Mouse (Mus musculus) neural tube, embryonic 11.5 days (tissue): ENCODE results near the gene Ear10. TPM values are rescaled to one million over a fixed set of nuclear protein-coding genes. Genes with fewer than 3 reads are reported as not detected.
"Not testable (repeated sequence)": the region's sequence is repeated elsewhere in the genome, so short reads cannot be mapped to it uniquely, and the experiment has no call there.

Experiments used
- ATAC-seq: fragments of 200-750 bp; cut with Nextera tagmentation; 2 replicates; pipeline ENCODE4 v1.8.0; 2017; ENCODE audit warnings: moderate number of reproducible peaks, mild to moderate bottlenecking, moderate TSS enrichment, moderate library complexity; ENCODE audit not compliant: insufficient read depth, low FRiP score, low TSS enrichment
- DNase-seq: peaks from one replicate; pipeline ENCODE4 v3.0.0-alpha.2; 2015; ENCODE audit warnings: low spot score
- H3K27ac ChIP-seq: fragments of 300-500 bp; sonication (generic); 2 replicates; pipeline ENCODE4 v1.5.1; 2014; ENCODE audit warnings: low read depth, mild to moderate bottlenecking, low read length
- H3K27me3 ChIP-seq: fragments of 300-500 bp; sonication (generic); 2 replicates; pipeline ENCODE4 v1.6.1; 2014; ENCODE audit warnings: mild to moderate bottlenecking, low read length, mixed read lengths; ENCODE audit not compliant: control insufficient read depth, insufficient read depth
- H3K36me3 ChIP-seq: fragments of 300-500 bp; sonication (generic); 2 replicates; pipeline ENCODE4 v1.6.1; 2014; ENCODE audit warnings: mild to moderate bottlenecking, low read length, moderate library complexity, mixed read lengths; ENCODE audit not compliant: control insufficient read depth, insufficient read depth
- H3K4me1 ChIP-seq: fragments of 300-500 bp; sonication (generic); 2 replicates; pipeline ENCODE4 v1.6.1; 2014; ENCODE audit warnings: low read length, mixed read lengths; ENCODE audit not compliant: control insufficient read depth, insufficient read depth
- H3K4me2 ChIP-seq: fragments of 300-500 bp; sonication (generic); 2 replicates; pipeline ENCODE4 v1.6.1; 2014; ENCODE audit warnings: low read depth, mild to moderate bottlenecking, moderate library complexity
- H3K4me3 ChIP-seq: fragments of 300-500 bp; sonication (generic); 2 replicates; pipeline ENCODE4 v1.5.1; 2014; ENCODE audit warnings: low read depth, low read length
- H3K9ac ChIP-seq: fragments of 300-500 bp; sonication (generic); 2 replicates; pipeline ENCODE4 v1.6.1; 2014; ENCODE audit warnings: mild to moderate bottlenecking, low read length
- H3K9me3 ChIP-seq: fragments of 300-500 bp; sonication (generic); 2 replicates; pipeline ENCODE4 v1.6.1; 2016; ENCODE audit warnings: low read length; ENCODE audit not compliant: control insufficient read depth
- WGBS: fragments of 180-500 bp; shearing (Covaris S2); extraction: QIAGEN DNeasy Blood & Tissue Kit; methylation state at CpG from one replicate; pipeline ENCODE4 v1.1.7; 2014; 5-methylcytosine and 5-hydroxymethylcytosine counted together
- polyA plus RNA-seq: library from polyadenylated mRNA; unstranded; fragments of >200 nt; fragmentation: Nextera tagmentation; extraction: Ambion mirVana; gene quantifications from 2 replicates; pipeline ENCODE4 v1.2.1, GENCODE M21; 2014

Gene Ear10
- not detected in 2 replicates for polyA plus RNA-seq

DNA sequence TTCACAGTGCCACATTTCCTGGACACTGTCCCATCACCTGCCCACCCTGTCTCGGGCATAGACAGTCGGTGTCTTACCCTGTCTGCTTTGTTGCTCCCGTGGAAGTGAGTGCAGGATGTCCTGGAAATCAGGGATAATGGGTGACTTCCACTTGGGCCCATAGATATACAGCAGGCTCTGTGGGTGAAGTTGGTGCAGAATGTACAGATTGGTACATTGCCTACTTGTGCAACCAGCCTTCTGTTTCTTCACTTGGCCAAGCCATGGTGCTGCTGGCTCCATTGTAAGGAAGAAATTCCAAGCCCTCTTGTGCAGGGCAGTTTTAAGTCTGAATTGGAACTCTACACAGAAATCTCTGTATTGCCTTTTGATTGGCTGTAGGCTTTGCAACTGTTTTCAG lies at the start of gene Ear10:
TSS of gene Ear10 (minus strand) at position 101 of the 400 bp plus-strand sequence.
- WGBS: 87% methylated on average over 3 of the region's 3 CpGs
- H3K27me3 ChIP-seq, H3K4me1 ChIP-seq, H3K27ac ChIP-seq, H3K4me2 ChIP-seq, H3K4me3 ChIP-seq, DNase-seq, ATAC-seq, H3K9me3 ChIP-seq, H3K36me3 ChIP-seq, H3K9ac ChIP-seq: not testable (repeated sequence)

GRCm38 (mm10) chr14:43956769-43957168 lies 33.4 kb upstream of the Ear10 start, which contains the start of gene Ang5:
TSS of gene Ang5 (plus strand) at chr14:43957069.
- not testable (repeated sequence) for H3K9me3 ChIP-seq, H3K9ac ChIP-seq, ATAC-seq, H3K27me3 ChIP-seq, H3K4me3 ChIP-seq, DNase-seq, H3K27ac ChIP-seq, H3K36me3 ChIP-seq, H3K4me2 ChIP-seq, H3K4me1 ChIP-seq
- no CpG with 5 or more reads among the region's 2 CpGs for WGBS

DNA sequence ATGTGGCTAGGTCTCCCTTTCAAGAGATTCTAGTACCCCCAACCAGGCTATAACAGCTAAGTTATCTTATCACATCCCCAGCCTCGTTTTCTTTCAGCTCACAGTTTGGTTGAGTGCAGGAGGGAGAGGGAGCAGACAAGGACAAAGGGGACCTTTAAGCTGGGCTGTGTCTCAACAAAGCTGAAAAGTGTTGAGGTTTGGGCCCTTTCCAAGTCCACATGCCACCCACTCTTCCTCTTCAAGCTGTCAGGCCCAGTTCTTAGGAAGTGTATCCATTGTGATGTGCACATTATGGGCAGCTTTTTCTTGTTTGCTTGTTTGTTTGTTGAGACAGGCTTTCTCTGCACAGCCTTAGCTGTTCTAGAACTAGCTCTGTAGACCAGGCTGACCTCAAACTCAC lies 31.7 kb upstream of the Ear10 start:
- H3K4me3 ChIP-seq, H3K27me3 ChIP-seq: not testable (repeated sequence)

GRCm38 (mm10) chr14:43953382-43953781 lies 30.0 kb upstream of the Ear10 start:
- not testable (repeated sequence) for H3K27me3 ChIP-seq, DNase-seq, H3K4me1 ChIP-seq, H3K9ac ChIP-seq, H3K4me3 ChIP-seq, H3K36me3 ChIP-seq, H3K27ac ChIP-seq, ATAC-seq, H3K9me3 ChIP-seq, H3K4me2 ChIP-seq
- 85% methylated on average over 1 of the region's 2 CpGs for WGBS

More for the DNA sequence above, 31.7 kb upstream of the Ear10 start:
- H3K27ac ChIP-seq, H3K4me1 ChIP-seq, DNase-seq, H3K9me3 ChIP-seq, H3K36me3 ChIP-seq, H3K4me2 ChIP-seq, ATAC-seq, H3K9ac ChIP-seq: not testable (repeated sequence)
- WGBS: no CpG with 5 or more reads among the region's 1 CpGs

GRCm38 (mm10) chr14:43933399-43933798 lies 10.0 kb upstream of the Ear10 start:
- not testable (repeated sequence) for H3K9me3 ChIP-seq

GRCm38 (mm10) chr14:43932991-43933390 lies 9.6 kb upstream of the Ear10 start:
- not testable (repeated sequence) for H3K4me3 ChIP-seq, H3K27me3 ChIP-seq, H3K4me1 ChIP-seq, H3K9ac ChIP-seq, H3K9me3 ChIP-seq, H3K4me2 ChIP-seq, H3K36me3 ChIP-seq, ATAC-seq, H3K27ac ChIP-seq
- WGBS: 16% methylated on average over 8 of the region's 8 CpGs
- peak; percentile 51 for DNase-seq

More at GRCm38 (mm10) chr14:43933399-43933798, 10.0 kb upstream of the Ear10 start:
- not testable (repeated sequence) for H3K4me3 ChIP-seq, H3K4me1 ChIP-seq, DNase-seq, H3K27ac ChIP-seq, ATAC-seq, H3K4me2 ChIP-seq, H3K27me3 ChIP-seq, H3K36me3 ChIP-seq, H3K9ac ChIP-seq
- 56% methylated on average over 5 of the region's 5 CpGs for WGBS

DNA sequence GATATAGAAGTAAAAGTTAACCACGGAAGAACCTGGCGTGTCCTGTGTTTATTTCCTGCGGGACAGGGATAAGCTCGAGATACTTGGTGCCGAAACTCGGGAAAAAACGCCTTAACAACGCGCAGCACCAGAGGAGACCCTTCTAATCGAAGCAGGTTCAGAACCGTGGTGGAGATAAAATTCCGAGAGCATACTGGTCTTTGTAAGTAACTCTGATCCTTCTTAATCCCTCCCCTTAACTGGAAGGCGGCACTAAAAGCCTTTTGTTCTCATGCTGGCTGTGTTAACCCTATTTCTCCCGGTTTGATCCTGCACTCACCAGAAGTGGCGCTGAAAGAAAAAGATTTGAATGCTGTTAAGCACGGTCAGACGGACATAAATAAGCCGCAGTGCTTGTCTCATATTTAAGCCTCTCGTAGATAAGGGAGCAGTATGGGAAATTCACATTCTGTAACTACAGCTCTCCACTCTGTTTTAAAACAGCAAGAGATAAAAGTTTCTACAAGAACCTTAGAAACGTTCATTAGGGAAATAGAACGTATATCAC lies 2.1 kb upstream of the Ear10 start:
- H3K36me3 ChIP-seq, H3K4me1 ChIP-seq, H3K9me3 ChIP-seq, H3K27me3 ChIP-seq: not testable (repeated sequence)
- peak; percentile 88 for ATAC-seq
- H3K27ac ChIP-seq: 0 out of 2 replicates have a peak overlapping the region, but pooled peaks have one; percentile 49
- peak overlapping the region; percentile 36 for H3K4me3 ChIP-seq
- 4% methylated on average over 21 of the region's 21 CpGs for WGBS
- H3K4me2 ChIP-seq: peak overlapping the region; percentile 29
- peak; percentile 58 for DNase-seq
- peak overlapping the region; percentile 68 for H3K9ac ChIP-seq

DNA sequence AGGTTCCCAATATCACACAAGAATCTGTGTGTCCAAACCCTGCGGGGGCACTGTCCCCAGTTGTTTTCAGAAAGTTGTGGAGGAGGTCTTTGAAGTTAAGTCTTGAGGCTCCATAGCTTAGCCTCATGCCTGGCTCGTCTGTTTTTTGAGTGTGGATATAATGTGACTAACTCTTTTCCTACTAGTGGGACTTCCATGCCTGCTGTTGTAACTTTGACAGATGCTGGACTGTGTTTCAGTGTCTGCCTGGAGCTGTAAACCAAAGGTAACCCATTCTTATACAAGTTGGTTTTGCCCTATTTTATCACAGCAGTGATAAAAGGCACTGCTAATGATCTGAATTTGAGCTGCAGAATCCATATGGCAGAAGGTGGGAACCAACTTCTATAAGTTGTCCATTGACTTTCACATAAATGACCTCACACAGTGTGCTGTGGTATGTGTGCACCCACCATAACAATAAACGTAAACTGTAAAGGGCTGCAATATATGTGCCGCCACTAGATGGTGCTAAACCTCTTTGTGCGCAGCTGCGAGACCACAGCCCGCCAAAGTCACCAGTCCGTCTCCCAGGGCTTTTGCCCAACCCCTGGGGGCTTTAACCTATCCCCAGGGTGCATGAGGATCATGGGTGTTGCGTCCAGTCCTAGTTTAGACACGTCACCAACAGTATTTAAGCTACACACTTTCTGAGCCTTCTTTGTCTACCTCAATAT lies 1.5 kb upstream of the Ear10 start, which contains the start of gene Gm8113:
TSS of gene Gm8113 (plus strand) at position 703 of the 716 bp plus-strand sequence.
- ATAC-seq (peak; percentile 97), DNase-seq (peak; percentile 82)
- 10% methylated on average over 10 of the region's 10 CpGs for WGBS
- H3K4me3 ChIP-seq: peak within 1 kb of the TSS; percentile 36
- H3K27ac ChIP-seq: 0 out of 2 replicates have a peak within 1 kb of the TSS, but pooled peaks have one; percentile 49
- H3K9me3 ChIP-seq, H3K27me3 ChIP-seq, H3K4me1 ChIP-seq, H3K36me3 ChIP-seq: not testable (repeated sequence)
- peak within 1 kb of the TSS; percentile 68 for H3K9ac ChIP-seq
- peak within 1 kb of the TSS; percentile 29 for H3K4me2 ChIP-seq

DNA sequence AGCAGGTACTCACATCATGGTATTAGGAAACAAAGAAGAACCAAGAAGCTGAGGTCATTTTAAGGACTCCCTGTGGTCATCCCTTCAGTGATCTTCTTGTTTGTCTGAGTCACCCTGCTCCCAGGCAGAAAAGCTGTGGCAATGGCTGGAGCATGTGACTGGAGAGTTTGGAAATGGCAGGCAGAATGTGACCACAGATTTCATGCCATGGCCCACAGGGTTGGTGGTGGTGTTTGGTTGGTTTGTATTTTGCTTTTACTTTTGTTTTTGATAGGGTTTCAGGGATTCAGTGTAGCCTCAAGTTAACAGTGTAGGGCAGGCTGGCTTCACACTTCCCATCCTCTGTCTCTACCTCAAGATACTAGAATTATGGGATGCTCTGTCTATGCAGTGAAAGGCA lies 5.1 kb downstream of the Ear10 start:
- not testable (repeated sequence) for H3K27me3 ChIP-seq, H3K4me2 ChIP-seq, ATAC-seq, H3K36me3 ChIP-seq, H3K9ac ChIP-seq, H3K4me3 ChIP-seq, H3K9me3 ChIP-seq, DNase-seq, H3K4me1 ChIP-seq, H3K27ac ChIP-seq
